Mouse (Mus musculus) lung, embryonic 14.5 days (tissue): ENCODE data around the gene Ints2. TPM values are rescaled to one million over a fixed set of nuclear protein-coding genes. Genes with fewer than 3 reads are reported as not detected.

Source experiments
- ATAC-seq: fragments of 200-750 bp; cut with Nextera tagmentation; 2 replicates; pipeline ENCODE4 v1.8.0; 2017; ENCODE audit warnings: mild to moderate bottlenecking, moderate TSS enrichment, moderate library complexity; ENCODE audit not compliant: insufficient read depth
- DNase-seq: peaks from one replicate; pipeline ENCODE4 v3.0.0-alpha.2; 2015
- H3K27ac ChIP-seq: fragments of 300-500 bp; sonication (generic); 2 replicates; pipeline ENCODE4 v1.5.1; 2014; ENCODE audit warnings: low read depth, mild to moderate bottlenecking, moderate library complexity
- H3K27me3 ChIP-seq: fragments of 300-500 bp; sonication (generic); 2 replicates; pipeline ENCODE4 v1.6.1; 2014; ENCODE audit warnings: low read length, control low read depth; ENCODE audit not compliant: insufficient read depth
- H3K36me3 ChIP-seq: fragments of 300-500 bp; sonication (generic); 2 replicates; pipeline ENCODE4 v1.6.1; 2014; ENCODE audit warnings: control low read depth; ENCODE audit not compliant: insufficient read depth
- H3K4me1 ChIP-seq: fragments of 300-500 bp; sonication (generic); 2 replicates; pipeline ENCODE4 v1.6.1; 2014; ENCODE audit warnings: antibody characterized with exemption, control low read depth; ENCODE audit not compliant: insufficient read depth
- H3K4me2 ChIP-seq: fragments of 300-500 bp; sonication (generic); 2 replicates; pipeline ENCODE4 v1.6.1; 2014; ENCODE audit warnings: mild to moderate bottlenecking
- H3K4me3 ChIP-seq: fragments of 300-500 bp; sonication (generic); 2 replicates; pipeline ENCODE4 v1.5.1; 2014; ENCODE audit warnings: low read depth, low read length
- H3K9ac ChIP-seq: fragments of 300-500 bp; sonication (generic); 2 replicates; pipeline ENCODE4 v1.6.1; 2014
- H3K9me3 ChIP-seq: fragments of 300-500 bp; sonication (generic); 2 replicates; pipeline ENCODE4 v1.6.1; 2016; ENCODE audit warnings: low read depth, low read length, control low read depth
- CTCF ChIP-seq: IDR thresholded peaks from 2 replicates; pipeline ENCODE4 v1.5.1; 2016; ENCODE audit warnings: antibody characterized with exemption, low read depth
- WGBS: fragments of 180-500 bp; shearing (Covaris S2); extraction: QIAGEN DNeasy Blood & Tissue Kit; methylation state at CpG from one replicate; pipeline ENCODE4 v1.1.7; 2014; 5-methylcytosine and 5-hydroxymethylcytosine counted together
- polyA plus RNA-seq: library from polyadenylated mRNA; unstranded; fragments of >200 nt; fragmentation: Nextera tagmentation; extraction: Ambion mirVana; gene quantifications from 2 replicates; pipeline ENCODE4 v1.2.1, GENCODE M21; 2014

The Ints2 gene
- polyA plus RNA-seq, 1 experiment from 2014 or later: 34.8 TPM

DNA sequence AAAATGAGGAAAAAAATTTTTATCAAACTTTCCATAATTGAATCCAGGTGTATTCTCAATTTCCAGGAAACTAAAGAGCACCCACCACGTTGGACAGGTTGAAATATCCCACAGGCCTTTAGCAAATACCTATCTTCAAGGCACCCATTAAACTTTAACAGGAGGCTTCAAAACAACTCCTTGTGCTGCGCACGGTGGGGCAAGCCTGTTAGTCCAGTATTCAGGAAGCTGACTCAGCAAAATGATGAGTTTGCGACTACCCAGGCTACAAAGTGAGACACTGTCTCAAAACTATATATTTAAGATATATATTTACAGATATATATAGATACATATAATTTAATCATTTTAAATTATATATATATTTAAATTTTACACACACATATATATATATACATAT, 24.9 kb downstream of the Ints2 start:
- Histone ChIP-seq H3K9me3 (no peaks in the 10 kb centered on the region), H3K9ac (no peak overlapping the region), H3K4me2 (no peak overlapping the region), H3K4me3 (no peak overlapping the region), H3K27me3 (no peaks in the 10 kb centered on the region), H3K4me1 (no peaks in the 10 kb centered on the region), H3K36me3 (peaks cover 68% of the 10 kb centered on the region), H3K27ac (no peak overlapping the region)
- no peak for TF ChIP-seq CTCF
- WGBS: 66% methylated on average over 4 of the region's 4 CpGs
- DNase-seq (no peak), ATAC-seq (no peak)

DNA sequence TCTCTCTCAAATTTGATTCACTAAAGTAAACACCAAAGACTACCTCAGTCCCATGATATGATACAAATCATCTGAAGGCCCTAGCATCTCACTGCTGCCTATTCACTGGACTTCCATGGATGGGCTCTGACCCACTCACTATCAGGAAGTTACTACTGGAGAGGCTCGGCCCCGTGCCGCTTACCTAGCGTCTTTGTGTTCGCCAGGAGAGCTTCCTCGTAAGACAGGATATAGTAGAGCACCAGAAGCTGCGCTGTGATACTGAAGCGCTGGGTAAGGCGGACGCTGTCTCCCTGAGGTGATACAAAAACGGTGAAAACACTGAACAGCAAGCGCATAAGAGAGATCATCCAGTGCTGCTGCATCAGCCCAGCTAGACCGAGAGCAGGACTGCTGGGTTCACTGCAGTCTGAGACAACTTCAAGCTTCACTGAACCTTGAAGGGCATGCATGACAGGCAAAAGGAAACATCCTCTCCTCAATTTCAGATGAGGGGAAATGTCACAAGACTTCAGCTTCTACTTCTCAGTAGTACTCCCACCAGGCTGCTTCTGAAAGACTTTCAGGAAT, 25.5 kb downstream of the Ints2 start:
- H3K27ac ChIP-seq: no peak overlapping the region
- H3K4me2 ChIP-seq: no peak overlapping the region
- H3K27me3 ChIP-seq: no peaks in the 10 kb centered on the region
- H3K4me3 ChIP-seq: no peak overlapping the region
- no peak for DNase-seq
- H3K36me3 ChIP-seq: peaks cover 69% of the 10 kb centered on the region
- H3K9me3 ChIP-seq: no peaks in the 10 kb centered on the region
- TF ChIP-seq CTCF: no peak
- no peaks in the 10 kb centered on the region for H3K4me1 ChIP-seq
- no peak for ATAC-seq
- 94% methylated on average over 13 of the region's 13 CpGs for WGBS
- no peak overlapping the region for H3K9ac ChIP-seq

DNA sequence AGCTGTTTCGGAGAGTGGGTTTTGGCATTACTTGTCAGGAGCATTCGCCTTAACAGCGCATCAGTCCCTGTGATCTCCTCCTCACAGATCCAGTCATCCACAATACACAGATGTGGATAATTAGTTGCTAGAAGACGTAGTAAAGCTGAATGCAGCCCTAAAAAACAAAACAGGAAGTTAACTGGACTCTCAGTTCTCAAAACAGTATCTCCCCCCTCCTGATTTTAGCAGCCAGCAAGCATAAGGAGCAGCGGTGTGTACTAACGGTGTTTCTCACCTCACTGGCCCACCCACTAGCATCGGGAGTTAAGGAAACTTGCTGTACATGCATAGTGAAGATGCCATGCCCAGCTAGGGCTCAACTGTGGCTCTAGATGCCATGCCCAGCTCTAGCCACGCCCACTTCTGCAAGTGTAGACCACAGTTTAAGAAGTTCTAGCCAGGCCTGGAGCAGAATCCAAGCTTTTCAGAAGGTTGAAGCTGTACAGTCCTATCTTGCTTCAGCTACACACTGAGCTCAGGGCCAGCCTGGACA, 30.7 kb downstream of the Ints2 start:
- no peak for ATAC-seq
- no peak for DNase-seq
- no peak overlapping the region for H3K4me3 ChIP-seq
- no peak for TF ChIP-seq CTCF
- no peak overlapping the region for H3K4me2 ChIP-seq
- no peaks in the 10 kb centered on the region for H3K4me1 ChIP-seq
- WGBS: 81% methylated on average over 8 of the region's 8 CpGs
- H3K36me3 ChIP-seq: peaks cover 78% of the 10 kb centered on the region
- H3K9me3 ChIP-seq: no peaks in the 10 kb centered on the region
- no peaks in the 10 kb centered on the region for H3K27me3 ChIP-seq
- no peak overlapping the region for H3K27ac ChIP-seq
- H3K9ac ChIP-seq: no peak overlapping the region

DNA sequence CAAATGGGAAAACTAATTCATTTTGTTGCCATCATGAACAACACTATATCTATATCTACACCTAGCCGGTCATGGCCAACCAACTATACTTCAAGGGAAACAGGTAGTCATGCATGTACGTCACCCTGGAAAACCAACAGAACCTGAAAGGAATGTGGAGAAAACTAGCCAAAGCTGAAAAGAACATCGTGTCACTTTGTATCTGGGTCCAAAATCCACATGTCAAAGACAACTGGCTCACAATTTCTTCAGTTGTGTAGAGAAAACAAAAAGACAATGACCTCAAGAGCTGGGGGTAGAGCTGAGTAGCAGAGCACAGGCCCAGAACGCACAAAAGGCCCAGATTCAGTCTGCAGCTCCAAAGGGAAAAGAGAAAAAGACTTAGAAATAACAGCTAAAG, 31.6 kb downstream of the Ints2 start:
- no peak overlapping the region for H3K4me3 ChIP-seq
- WGBS: 86% methylated on average over 4 of the region's 4 CpGs
- no peaks in the 10 kb centered on the region for H3K27me3 ChIP-seq
- H3K9ac ChIP-seq: no peak overlapping the region
- ATAC-seq: no peak
- DNase-seq: no peak
- H3K27ac ChIP-seq: no peak overlapping the region
- H3K4me2 ChIP-seq: no peak overlapping the region
- no peak for TF ChIP-seq CTCF
- H3K36me3 ChIP-seq: peaks cover 78% of the 10 kb centered on the region
- no peaks in the 10 kb centered on the region for H3K9me3 ChIP-seq
- no peaks in the 10 kb centered on the region for H3K4me1 ChIP-seq

DNA sequence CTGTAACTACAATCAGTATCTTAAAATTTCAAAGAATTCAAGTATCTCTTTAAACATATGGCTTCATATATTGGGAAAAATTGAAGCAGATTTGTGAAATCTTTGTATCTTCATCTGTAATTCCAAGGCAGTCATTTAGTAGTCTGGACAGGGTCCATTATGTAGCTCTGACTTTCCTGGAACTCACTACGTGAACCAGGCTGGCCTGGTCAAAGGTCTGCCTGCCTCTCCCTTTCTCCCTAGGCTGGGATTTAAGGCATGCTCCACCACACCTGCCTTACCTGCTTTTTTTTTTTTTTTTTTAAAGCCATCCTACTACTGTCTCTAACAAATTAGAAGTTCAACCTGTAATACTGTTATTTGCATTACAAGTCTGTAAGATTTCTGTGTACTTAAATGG, 45.6 kb downstream of the Ints2 start:
- WGBS: 86% methylated on average over 1 of the region's 1 CpGs
- no peak for DNase-seq
- Histone ChIP-seq H3K4me1 (no peaks in the 10 kb centered on the region), H3K9ac (no peak overlapping the region), H3K9me3 (no peaks in the 10 kb centered on the region), H3K27ac (no peak overlapping the region), H3K4me2 (no peak overlapping the region), H3K4me3 (no peak overlapping the region), H3K36me3 (peaks cover 76% of the 10 kb centered on the region), H3K27me3 (no peaks in the 10 kb centered on the region)
- no peak for ATAC-seq
- TF ChIP-seq CTCF: no peak

DNA sequence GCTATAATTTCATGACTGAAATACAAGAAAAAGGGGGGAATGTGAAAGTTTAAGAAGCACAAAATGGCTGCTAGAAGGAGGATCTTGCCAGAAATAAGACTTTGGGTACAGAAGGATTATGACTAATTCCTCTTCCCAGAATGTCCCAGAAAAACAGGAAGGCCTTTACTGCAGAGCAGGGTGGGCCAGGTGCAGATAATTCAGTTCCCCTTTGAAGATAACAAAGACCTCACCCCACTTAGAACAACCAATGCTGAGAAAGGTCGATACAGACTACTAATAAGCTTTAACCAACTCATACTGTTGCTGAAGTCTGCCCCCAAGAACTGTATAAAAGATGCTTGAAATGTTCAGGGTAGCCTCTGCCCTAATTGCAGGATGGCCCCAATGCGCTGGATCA, 48.3 kb downstream of the Ints2 start:
- no peak overlapping the region for H3K4me2 ChIP-seq
- H3K27me3 ChIP-seq: no peaks in the 10 kb centered on the region
- 93% methylated on average over 2 of the region's 2 CpGs for WGBS
- no peak overlapping the region for H3K27ac ChIP-seq
- 0 out of 2 replicates have a peak, but pooled peaks cover 3% of the 10 kb centered on the region for H3K9me3 ChIP-seq
- no peaks in the 10 kb centered on the region for H3K4me1 ChIP-seq
- TF ChIP-seq CTCF: no peak
- DNase-seq: no peak
- peaks cover 79% of the 10 kb centered on the region for H3K36me3 ChIP-seq
- ATAC-seq: no peak
- H3K4me3 ChIP-seq: no peak overlapping the region
- no peak overlapping the region for H3K9ac ChIP-seq

DNA sequence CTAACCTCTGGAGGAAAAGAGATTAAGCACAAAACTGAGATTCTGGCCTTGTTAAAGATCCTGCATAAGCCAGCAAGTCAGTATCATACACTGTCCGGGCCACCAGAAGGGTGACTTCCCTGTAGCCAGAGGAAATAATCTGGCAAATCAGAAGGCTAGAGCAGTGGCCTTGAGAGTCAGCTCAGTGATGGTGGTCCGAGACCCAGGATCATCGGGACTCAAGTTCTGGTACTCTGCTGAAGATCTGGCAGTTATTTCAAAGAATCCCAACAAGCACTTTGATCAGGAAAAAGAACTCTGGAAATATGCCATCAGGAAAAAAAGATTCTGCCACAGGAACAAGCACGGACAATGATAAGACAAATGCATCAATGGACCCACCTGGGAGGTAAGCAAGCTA, 51.5 kb downstream of the Ints2 start:
- Histone ChIP-seq H3K4me3 (no peak overlapping the region), H3K9me3 (0 out of 2 replicates have a peak, but pooled peaks cover 4% of the 10 kb centered on the region), H3K9ac (no peak overlapping the region), H3K4me1 (no peaks in the 10 kb centered on the region), H3K4me2 (no peak overlapping the region), H3K27me3 (no peaks in the 10 kb centered on the region), H3K36me3 (peaks cover 73% of the 10 kb centered on the region), H3K27ac (no peak overlapping the region)
- DNase-seq: no peak
- WGBS: 96% methylated on average over 4 of the region's 4 CpGs
- TF ChIP-seq CTCF: no peak
- ATAC-seq: no peak
